Mouse (Mus musculus) lung, postnatal 0 days (tissue): ENCODE measurements around the gene Depdc5.

Source experiments
- CTCF ChIP-seq: IDR thresholded peaks from 2 replicates; pipeline ENCODE4 v1.5.1; 2016; ENCODE audit warnings: antibody characterized with exemption, mild to moderate bottlenecking
- EP300 ChIP-seq: IDR thresholded peaks from 2 replicates; pipeline ENCODE4 v1.6.1; 2016; ENCODE audit warnings: antibody characterized with exemption, mild to moderate bottlenecking, control low read depth

- TF ChIP-seq CTCF: no peak
- no peak for TF ChIP-seq EP300
Measured at GRCm38 (mm10) chr5:32834497-32834896, 29.0 kb upstream of the Depdc5 start.
